Mouse (Mus musculus) liver (tissue): ENCODE data around the gene N4bp2.

Experiments
- DNase-seq: peaks from one replicate; pipeline ENCODE4 v3.0.0-alpha.2; 2020; ENCODE audit warnings: mixed read lengths

N4bp2 gene

GRCm38 (mm10) chr5:65864946-65865345 is 101.6 kb downstream of the N4bp2 start:
- DNase-seq, result no peak

- no peak for DNase-seq
Observed at GRCm38 (mm10) chr5:65866591-65866990, 103.3 kb downstream of the N4bp2 start.

- DNase-seq, result no peak
Observed at GRCm38 (mm10) chr5:65867380-65868116, 104.2 kb downstream of the N4bp2 start.

- DNase-seq, result no peak
Observed at GRCm38 (mm10) chr5:65868419-65868818, 105.1 kb downstream of the N4bp2 start.

- DNase-seq, result no peak
Observed at GRCm38 (mm10) chr5:65869660-65870059, 106.3 kb downstream of the N4bp2 start.

- no peak for DNase-seq
Observed at GRCm38 (mm10) chr5:65871276-65871875, 108.1 kb downstream of the N4bp2 start.

GRCm38 (mm10) chr5:65873212-65873611 is 109.9 kb downstream of the N4bp2 start:
- no peak for DNase-seq

- DNase-seq, result no peak
Observed at GRCm38 (mm10) chr5:65875269-65875668, 111.9 kb downstream of the N4bp2 start.

- DNase-seq, result no peak
Observed at GRCm38 (mm10) chr5:65878367-65878766, 115.0 kb downstream of the N4bp2 start.
